Mouse (Mus musculus): ENCODE measurements around the gene Rbfox1.

DNA sequence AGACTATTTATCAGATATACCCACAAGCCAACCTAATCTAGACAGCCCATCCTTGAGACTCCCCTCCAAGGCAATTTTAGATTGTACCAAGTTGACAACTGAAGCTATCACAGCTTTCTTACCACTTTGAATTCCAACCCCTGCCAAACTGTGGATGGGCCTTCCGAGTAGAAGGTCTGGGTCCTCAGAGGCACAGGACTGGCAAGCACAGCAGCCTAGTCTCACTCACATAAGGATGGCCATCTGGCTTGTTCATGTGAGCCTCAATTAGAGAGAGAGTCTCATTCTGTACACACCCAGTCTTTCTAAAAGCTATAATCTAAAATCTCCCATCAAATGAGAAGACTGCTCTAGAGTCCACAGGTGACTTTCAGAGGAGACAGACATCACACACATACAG lies 1173.4 kb downstream of the Rbfox1 start:
- TF ChIP-seq CTCF (IDR thresholded peaks at IDR 0.05; ENCODE audit: low read depth, low read length) = no peak
- TF ChIP-seq POLR2A (IDR thresholded peaks at IDR 0.05; ENCODE audit: borderline replicate concordance, low read depth, low read length) = no peak

Data from bone marrow macrophage, adult 2 months (primary cell).